Mouse (Mus musculus) intestine, embryonic 16.5 days (tissue): ENCODE results near the gene Glis3. TPM values are rescaled to one million over a fixed set of nuclear protein-coding genes. Genes with fewer than 3 reads are reported as not detected.

Source experiments
- ATAC-seq: fragments of 200-750 bp; cut with Nextera tagmentation; 2 replicates; pipeline ENCODE4 v1.8.0; 2017; ENCODE audit warnings: moderate TSS enrichment, moderate library complexity
- H3K27ac ChIP-seq: fragments of 300-500 bp; sonication (generic); 2 replicates; pipeline ENCODE4 v1.5.1; 2014; ENCODE audit warnings: mild to moderate bottlenecking, low read length
- H3K27me3 ChIP-seq: fragments of 300-500 bp; sonication (generic); replicated peaks from 2 replicates; pipeline ENCODE4 v1.6.1; 2014; ENCODE audit warnings: low read length, control low read depth, mixed read lengths; ENCODE audit not compliant: control insufficient read depth, insufficient read depth
- H3K36me3 ChIP-seq: fragments of 300-500 bp; sonication (generic); 2 replicates; pipeline ENCODE4 v1.6.1; 2014; ENCODE audit warnings: low read length, control low read depth; ENCODE audit not compliant: control insufficient read depth, insufficient read depth
- H3K4me1 ChIP-seq: fragments of 300-500 bp; sonication (generic); 2 replicates; pipeline ENCODE4 v1.6.1; 2014; ENCODE audit warnings: low read length, control low read depth, mixed read lengths; ENCODE audit not compliant: control insufficient read depth, insufficient read depth
- H3K4me2 ChIP-seq: fragments of 300-500 bp; sonication (generic); 2 replicates; pipeline ENCODE4 v1.6.1; 2014; ENCODE audit warnings: low read depth, low read length, control low read depth
- H3K4me3 ChIP-seq: fragments of 300-500 bp; sonication (generic); 2 replicates; pipeline ENCODE4 v1.5.1; 2014; ENCODE audit warnings: mild to moderate bottlenecking, low read length
- H3K9ac ChIP-seq: fragments of 300-500 bp; sonication (generic); 2 replicates; pipeline ENCODE4 v1.6.1; 2014; ENCODE audit warnings: low read depth, low read length
- H3K9me3 ChIP-seq: fragments of 300-500 bp; sonication (generic); 2 replicates; pipeline ENCODE4 v1.6.1; 2016; ENCODE audit warnings: low read length, control low read depth; ENCODE audit not compliant: control insufficient read depth
- WGBS: fragments of 180-500 bp; shearing (Covaris S2); extraction: QIAGEN DNeasy Blood & Tissue Kit; methylation state at CpG from one replicate; pipeline ENCODE4 v1.1.7; 2014; 5-methylcytosine and 5-hydroxymethylcytosine counted together
- polyA plus RNA-seq: library from polyadenylated mRNA; unstranded; fragments of >200 nt; fragmentation: Nextera tagmentation; extraction: Ambion mirVana; gene quantifications from 2 replicates; pipeline ENCODE4 v1.2.1, GENCODE M21; 2015

Gene Glis3
- polyA plus RNA-seq, 1 experiment from 2014 or later, result 0.73 TPM

DNA sequence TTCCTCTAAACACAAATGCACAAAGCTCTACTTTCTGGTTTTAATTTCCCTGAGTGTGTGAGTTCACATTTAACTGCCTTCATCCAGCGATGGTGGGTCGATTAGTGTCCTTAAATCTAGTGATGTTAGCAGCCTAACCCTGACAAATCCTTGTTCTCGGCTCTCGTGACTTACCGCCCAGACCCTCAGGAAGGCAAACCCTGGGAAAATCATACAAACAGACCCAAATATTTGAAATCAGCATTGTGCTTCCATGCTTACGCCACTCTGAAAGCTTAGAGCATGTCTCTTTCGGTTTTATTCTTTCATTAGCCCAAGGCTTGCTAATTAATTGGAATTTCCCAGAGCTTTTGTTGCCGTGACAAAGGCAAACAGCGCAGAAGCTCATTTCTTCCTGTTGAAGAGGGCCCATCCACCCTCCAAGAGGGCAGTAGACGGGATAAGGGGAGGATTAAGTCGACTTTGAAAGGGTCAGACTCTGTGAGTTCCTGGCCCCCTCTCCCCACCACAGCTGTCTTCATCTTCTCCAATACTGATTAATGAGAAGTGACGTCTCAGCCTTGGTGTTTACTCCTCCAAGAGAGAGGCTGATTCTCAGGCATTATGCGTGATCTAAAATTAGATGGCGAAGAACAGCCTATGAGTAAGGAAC, 100.0 kb downstream of the Glis3 start:
- Histone ChIP-seq H3K4me3 (no peak overlapping the region), H3K4me1 (no peaks in the 10 kb centered on the region), H3K36me3 (no peaks in the 10 kb centered on the region), H3K9ac (no peak overlapping the region), H3K4me2 (no peak overlapping the region), H3K27ac (no peak overlapping the region), H3K27me3 (no peaks in the 10 kb centered on the region), H3K9me3 (no peaks in the 10 kb centered on the region)
- no peak for ATAC-seq
- WGBS, result 55% methylated on average over 14 of the region's 14 CpGs

DNA sequence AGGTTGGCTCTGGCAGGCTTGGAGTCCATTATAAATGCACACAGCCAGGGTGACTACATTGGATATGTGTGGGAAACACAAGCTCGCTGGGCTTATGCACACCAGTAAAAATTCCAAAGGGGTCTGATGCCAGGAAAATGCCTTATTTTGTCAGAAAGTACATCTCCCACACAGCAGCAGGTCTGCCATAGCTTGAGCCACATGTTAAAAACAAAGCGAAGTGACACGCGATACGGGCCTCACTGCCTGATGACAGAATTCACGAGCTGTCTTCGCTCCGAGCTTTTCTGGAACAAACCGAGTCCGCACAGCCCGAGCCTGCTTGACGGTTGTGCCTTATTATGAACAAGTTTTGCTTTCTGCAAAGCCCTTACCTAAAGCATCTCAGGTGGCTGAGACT, 102.9 kb downstream of the Glis3 start:
- whole genome bisulfite sequencing, result 92% methylated on average over 12 of the region's 12 CpGs
- H3K27me3 ChIP-seq, result no peaks in the 10 kb centered on the region
- no peak for ATAC-seq

DNA sequence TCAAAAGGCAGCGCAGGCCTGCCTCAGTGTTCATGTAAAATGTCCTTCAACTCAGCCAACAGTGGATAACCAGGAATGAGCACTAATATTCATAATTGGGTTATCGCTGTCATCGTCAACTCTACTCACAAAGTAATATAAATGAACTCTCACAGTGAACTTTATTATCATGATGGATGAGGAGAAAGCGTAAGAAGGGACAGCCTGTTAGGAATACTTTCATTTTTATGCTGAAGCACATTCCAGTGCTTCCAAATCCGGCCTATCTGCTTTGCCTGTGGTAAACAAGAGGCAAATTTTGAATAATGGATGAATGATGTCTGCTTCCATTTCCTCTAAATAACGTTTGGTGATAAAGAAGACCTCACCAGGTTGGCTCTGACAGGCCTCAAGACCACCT, 103.3 kb downstream of the Glis3 start:
- no peaks in the 10 kb centered on the region for H3K36me3 ChIP-seq
- H3K9me3 ChIP-seq, result no peaks in the 10 kb centered on the region
- no peak for ATAC-seq

More for the DNA sequence above, 102.9 kb downstream of the Glis3 start:
- Histone ChIP-seq H3K4me1 (no peaks in the 10 kb centered on the region), H3K4me3 (no peak overlapping the region), H3K4me2 (no peak overlapping the region), H3K36me3 (no peaks in the 10 kb centered on the region), H3K9ac (no peak overlapping the region), H3K9me3 (no peaks in the 10 kb centered on the region), H3K27ac (no peak overlapping the region)

DNA sequence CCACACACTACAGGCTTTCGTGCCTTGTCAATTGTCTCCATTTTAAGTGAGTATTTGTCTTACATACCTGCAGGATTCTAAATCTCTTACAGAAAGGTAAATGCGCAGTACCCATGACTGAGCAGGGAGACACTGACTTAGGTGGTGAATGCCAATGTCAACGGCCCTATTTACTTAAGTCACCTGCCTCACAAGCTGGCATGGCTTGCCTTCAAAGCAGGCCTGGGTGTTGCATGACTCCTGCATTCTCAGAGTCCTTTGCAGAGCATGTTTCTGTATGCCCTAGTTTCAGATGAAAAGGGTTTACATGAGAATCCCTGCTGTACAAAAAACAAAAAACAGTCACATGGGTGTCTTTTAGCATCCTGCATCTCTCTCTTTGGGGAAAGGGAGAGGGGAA, 106.2 kb downstream of the Glis3 start:
- H3K4me3 ChIP-seq, result no peak overlapping the region
- WGBS, result 85% methylated on average over 3 of the region's 3 CpGs
- no peak overlapping the region for H3K4me2 ChIP-seq
- no peak overlapping the region for H3K9ac ChIP-seq
- no peak overlapping the region for H3K27ac ChIP-seq
- H3K9me3 ChIP-seq, result no peaks in the 10 kb centered on the region
- H3K27me3 ChIP-seq, result no peaks in the 10 kb centered on the region
- H3K4me1 ChIP-seq, result no peaks in the 10 kb centered on the region
- no peak for ATAC-seq
- H3K36me3 ChIP-seq, result no peaks in the 10 kb centered on the region

More for the DNA sequence above, 103.3 kb downstream of the Glis3 start:
- Histone ChIP-seq H3K9ac (no peak overlapping the region), H3K27ac (no peak overlapping the region), H3K4me2 (no peak overlapping the region), H3K4me3 (no peak overlapping the region), H3K27me3 (no peaks in the 10 kb centered on the region), H3K4me1 (no peaks in the 10 kb centered on the region)
- WGBS, result 71% methylated on average over 6 of the region's 6 CpGs

DNA sequence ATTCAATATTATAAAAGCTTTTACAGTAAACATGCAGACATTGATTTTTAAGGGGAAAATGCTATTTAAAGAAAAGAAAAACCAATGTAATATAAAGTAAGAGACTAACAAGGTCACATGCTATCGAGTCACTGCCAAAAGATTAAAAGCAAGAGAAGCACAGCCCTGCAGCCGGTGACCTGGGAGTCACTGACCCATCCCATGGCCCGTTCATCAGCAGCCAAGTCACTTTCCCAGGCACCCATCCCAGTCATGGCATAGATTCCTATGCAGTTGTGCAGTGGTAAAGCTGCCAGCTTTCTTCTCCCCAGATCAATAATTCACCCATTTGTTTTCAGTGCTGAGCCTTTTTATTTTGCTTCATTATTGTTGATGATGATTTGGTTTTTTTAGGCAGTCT, 110.0 kb downstream of the Glis3 start:
- Histone ChIP-seq H3K9ac (no peak overlapping the region), H3K27ac (no peak overlapping the region), H3K27me3 (no peaks in the 10 kb centered on the region), H3K9me3 (no peaks in the 10 kb centered on the region), H3K4me1 (no peaks in the 10 kb centered on the region), H3K4me2 (no peak overlapping the region), H3K4me3 (no peak overlapping the region), H3K36me3 (no peaks in the 10 kb centered on the region)
- 76% methylated on average over 3 of the region's 3 CpGs for WGBS
- ATAC-seq, result no peak

DNA sequence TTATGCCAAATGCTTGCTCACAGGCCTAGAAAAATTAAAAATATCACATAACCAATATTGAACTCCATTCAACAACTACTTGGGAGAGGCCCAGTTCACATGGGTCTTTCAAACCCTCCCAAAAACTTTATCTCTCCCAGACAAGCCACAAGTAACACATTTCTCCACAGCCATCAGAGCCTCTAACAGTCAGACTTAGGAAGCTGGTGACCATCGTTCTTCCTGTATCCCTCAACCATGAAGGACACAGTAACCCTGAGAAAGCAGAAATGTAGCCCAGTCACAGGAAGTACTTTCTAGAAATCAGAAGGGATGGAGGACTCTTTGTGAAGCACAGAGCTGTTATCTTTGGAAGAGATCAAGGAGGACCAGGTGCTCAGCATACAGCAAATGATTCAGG, 112.8 kb downstream of the Glis3 start:
- ATAC-seq, result no peak
- Histone ChIP-seq H3K4me3 (no peak overlapping the region), H3K9me3 (no peaks in the 10 kb centered on the region), H3K27ac (no peak overlapping the region), H3K4me1 (no peaks in the 10 kb centered on the region), H3K9ac (no peak overlapping the region), H3K27me3 (no peaks in the 10 kb centered on the region), H3K4me2 (no peak overlapping the region), H3K36me3 (no peaks in the 10 kb centered on the region)
- 65% methylated on average over 1 of the region's 1 CpGs for WGBS

DNA sequence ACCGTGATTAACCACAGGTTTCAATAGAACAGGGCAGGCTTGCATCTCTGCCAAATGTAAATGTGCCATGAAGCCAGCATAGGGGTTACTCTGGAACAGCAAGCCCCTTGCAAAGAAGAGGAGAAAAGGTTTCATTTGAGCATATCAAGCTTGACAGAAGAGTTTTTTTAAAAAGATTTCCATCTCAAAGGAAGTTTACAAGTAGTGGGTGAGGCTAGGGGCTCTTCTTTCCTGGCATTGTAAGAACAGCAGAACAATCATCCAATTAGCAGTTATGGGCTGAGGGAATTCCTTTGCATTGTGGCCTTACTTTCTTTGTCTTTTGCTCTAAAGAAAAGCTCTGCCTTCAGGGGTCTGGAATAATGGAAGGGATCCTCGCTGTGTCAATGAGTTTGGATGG, 113.3 kb downstream of the Glis3 start:
- no peak overlapping the region for H3K9ac ChIP-seq
- no peak for ATAC-seq
- H3K36me3 ChIP-seq, result no peaks in the 10 kb centered on the region
- H3K27ac ChIP-seq, result no peak overlapping the region
- no peaks in the 10 kb centered on the region for H3K27me3 ChIP-seq
- no peak overlapping the region for H3K4me2 ChIP-seq
- H3K4me1 ChIP-seq, result no peaks in the 10 kb centered on the region
- 36% methylated on average over 2 of the region's 2 CpGs for WGBS
- no peak overlapping the region for H3K4me3 ChIP-seq
- H3K9me3 ChIP-seq, result no peaks in the 10 kb centered on the region

DNA sequence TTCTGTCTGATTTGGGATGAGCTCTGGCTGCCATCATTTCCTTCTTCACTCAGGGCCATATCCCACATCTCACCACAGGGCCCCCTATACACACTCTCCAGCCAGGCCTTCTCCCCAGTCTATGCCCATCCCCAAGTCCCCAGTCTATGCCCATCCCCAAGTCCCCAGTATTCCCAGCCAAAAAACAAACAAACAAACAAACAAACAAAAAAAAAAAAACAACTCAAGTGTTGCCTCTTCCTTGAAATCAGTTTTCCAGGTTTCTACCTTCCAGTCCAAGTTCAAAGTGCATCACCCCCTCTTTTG, 118.2 kb downstream of the Glis3 start:
- no peaks in the 10 kb centered on the region for H3K9me3 ChIP-seq
- peak; percentile 59; the same call in 1 of the 2 replicates for ATAC-seq
- H3K27ac ChIP-seq, result no peak overlapping the region
- H3K4me1 ChIP-seq, result peaks cover 6% of the 10 kb centered on the region
- H3K4me3 ChIP-seq, result no peak overlapping the region
- no peaks in the 10 kb centered on the region for H3K36me3 ChIP-seq
- no peak overlapping the region for H3K4me2 ChIP-seq
- no peaks in the 10 kb centered on the region for H3K27me3 ChIP-seq
- H3K9ac ChIP-seq, result no peak overlapping the region

DNA sequence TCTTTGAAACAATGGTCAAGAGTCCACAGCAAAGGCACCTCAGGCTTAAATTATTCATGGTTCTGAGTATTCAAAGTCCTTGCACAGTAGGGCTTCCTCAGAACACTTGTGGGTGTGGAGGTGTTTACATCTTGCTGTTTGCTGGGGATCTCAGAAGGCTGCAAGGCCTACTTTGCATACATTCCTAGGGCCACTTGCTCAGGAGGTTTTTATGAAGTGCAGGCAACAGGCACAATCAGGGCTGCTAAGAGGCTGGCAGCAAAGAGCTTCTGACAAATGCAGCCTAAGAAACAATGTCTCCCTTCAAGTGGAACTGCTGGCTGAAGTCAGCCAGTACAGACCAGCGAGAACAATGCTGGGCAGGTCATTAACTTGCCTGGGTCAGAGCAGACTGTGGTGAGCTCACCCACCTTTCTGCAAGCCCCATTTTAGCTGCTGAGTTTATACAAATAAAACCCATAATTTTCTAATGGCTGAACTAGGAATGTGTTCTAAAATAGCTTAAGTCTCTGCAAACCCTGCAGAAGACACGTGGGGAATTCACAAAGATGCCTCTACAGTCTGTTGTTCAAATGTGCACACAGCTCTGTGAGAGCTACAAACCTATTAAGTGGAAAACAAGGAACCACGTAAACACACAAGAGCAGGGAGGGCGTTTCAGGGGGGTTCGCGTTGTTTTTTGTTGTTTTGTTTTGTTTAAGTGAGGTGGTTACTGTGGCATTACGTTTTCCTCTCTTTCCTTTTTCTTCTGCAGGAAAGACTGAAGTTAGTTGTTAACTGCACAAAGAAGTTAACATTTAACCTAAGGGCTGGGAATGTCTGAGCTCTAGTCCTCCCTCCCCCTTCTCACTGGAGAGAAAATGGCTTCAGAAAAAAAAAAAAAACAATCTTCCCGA, 118.8 kb downstream of the Glis3 start:
- Histone ChIP-seq H3K27ac (no peak overlapping the region), H3K4me1 (peaks cover 6% of the 10 kb centered on the region), H3K36me3 (no peaks in the 10 kb centered on the region), H3K9me3 (no peaks in the 10 kb centered on the region), H3K27me3 (no peaks in the 10 kb centered on the region), H3K9ac (no peak overlapping the region), H3K4me3 (no peak overlapping the region), H3K4me2 (no peak overlapping the region)
- 31% methylated on average over 8 of the region's 8 CpGs for WGBS
- ATAC-seq, result peak; percentile 55; the same call in 1 of the 2 replicates
